Mouse (Mus musculus) liver, embryonic 14.5 days (tissue): ENCODE measurements around the gene Gm20916.
"Not testable (repeated sequence)": the region's sequence is repeated elsewhere in the genome, so short reads cannot be mapped to it uniquely, and the experiment has no call there.

ENCODE experiments used
- CTCF ChIP-seq: IDR thresholded peaks from 2 replicates; pipeline ENCODE4 v1.5.1; 2016; ENCODE audit warnings: antibody characterized with exemption, low read depth, control low read depth
- EP300 ChIP-seq: IDR thresholded peaks from 2 replicates; pipeline ENCODE4 v1.6.1; 2016; ENCODE audit warnings: antibody characterized with exemption, low read depth

GRCm38 (mm10) chrY:79319265-79319664, at the start of gene Gm20916:
- TF ChIP-seq EP300, CTCF: not testable (repeated sequence)
